Mouse (Mus musculus): Measurements from ENCODE around the gene Epn1. TPM values are rescaled to one million over a fixed set of nuclear protein-coding genes. Genes with fewer than 3 reads are reported as not detected.

Gene Epn1
- 197 to 224 TPM (median 210 TPM) in 4 replicates for total RNA-seq (2023)

GRCm38 (mm10) chr7:5080010-5080751, at the start of gene Epn1:
TSS of gene Epn1 (plus strand) at chr7:5080235.

DNA sequence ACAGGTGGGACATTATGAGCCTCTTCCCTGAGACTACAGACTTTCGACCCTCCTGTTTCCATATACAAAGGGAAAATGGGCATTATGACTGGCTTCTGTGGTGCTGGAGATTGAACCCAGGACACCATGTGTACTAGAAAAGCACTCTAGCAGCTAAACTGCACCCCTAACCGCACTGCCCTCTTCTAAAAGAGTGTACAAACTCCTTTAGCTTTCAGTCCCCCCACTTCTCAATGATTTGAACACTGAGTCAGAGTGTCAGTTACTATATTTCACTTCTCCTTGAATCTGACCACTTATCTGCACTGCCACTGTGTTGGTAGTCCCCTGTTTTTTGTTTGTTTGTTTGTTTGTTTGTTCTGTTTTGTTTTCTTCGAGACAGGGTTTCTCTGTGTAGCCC, 46.2 kb upstream of the Epn1 start, which contains the start of gene 4632433K11Rik:
Gene 4632433K11Rik (plus strand): TSS at position 301 of the 400 bp plus-strand sequence.

GRCm38 (mm10) chr7:5038109-5038732, 41.8 kb upstream of the Epn1 start, which contains the start of gene Zfp784:
TSS of gene Zfp784 (minus strand) at chr7:5038446.

GRCm38 (mm10) chr7:5051193-5052192, 28.5 kb upstream of the Epn1 start, which contains the start of gene Zfp580:
TSS of gene Zfp580 (plus strand) at chr7:5051538.

GRCm38 (mm10) chr7:5061774-5062359, 18.2 kb upstream of the Epn1 start, which contains the start of gene U2af2:
TSS of gene U2af2 (plus strand) at chr7:5062143.

GRCm38 (mm10) chr7:5116850-5117249, 36.8 kb downstream of the Epn1 start, which contains the start of gene Rfpl4:
TSS of gene Rfpl4 (minus strand) at chr7:5116950.

DNA sequence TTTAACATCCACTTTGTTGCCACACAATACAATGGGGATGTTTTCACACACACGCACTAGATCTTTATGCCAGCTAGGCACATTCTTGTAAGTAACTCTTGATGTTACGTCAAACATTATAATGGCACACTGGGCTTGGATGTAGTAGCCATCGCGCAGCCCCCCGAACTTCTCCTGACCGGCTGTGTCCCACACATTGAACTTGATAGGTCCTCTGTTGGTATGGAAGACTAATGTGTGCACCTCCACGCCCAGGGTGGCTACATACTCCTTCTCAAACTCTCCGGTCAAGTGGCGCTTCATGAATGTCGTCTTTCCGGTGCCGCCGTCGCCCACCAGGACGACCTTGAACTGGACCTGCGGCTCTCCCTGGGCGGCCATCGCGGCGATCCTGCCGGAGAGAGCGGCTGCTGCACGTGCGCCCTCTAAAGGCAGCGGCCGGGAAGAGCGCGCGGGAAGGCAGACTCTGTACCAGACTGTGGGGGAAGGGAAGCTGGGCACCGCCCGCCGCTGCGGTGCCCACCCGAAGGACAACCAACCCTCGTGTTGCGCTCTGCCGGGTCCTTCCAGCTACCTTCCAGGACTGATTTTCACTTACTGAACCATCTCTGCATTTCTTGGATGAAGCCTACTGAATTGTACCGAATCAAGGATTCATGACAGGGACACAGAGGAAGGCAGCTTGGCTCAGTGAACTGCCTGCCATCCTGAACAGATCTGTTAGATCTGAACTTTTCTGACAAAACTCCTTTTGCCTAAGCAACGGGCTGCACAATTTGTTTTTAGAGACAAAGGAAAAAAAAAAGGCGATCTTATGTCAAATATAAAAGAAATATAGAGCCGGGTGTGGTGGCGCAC, 45.7 kb downstream of the Epn1 start, which contains the start of gene Rasl2-9:
Gene Rasl2-9 (minus strand): TSS at position 402 of the 858 bp plus-strand sequence.

Other genes with a start within 250 kb of the Epn1 start
- gene Shisa7, start 235.5 kb upstream of the Epn1 start, total RNA-seq (2023): 0.49 to 2.8 TPM (median 1.1 TPM) in 4 replicates
- 4.3 to 9.7 TPM (median 6.8 TPM) in 4 replicates for gene Isoc2b, start 210.0 kb upstream of the Epn1 start, total RNA-seq (2023)
- gene Isoc2a, start 203.1 kb upstream of the Epn1 start, total RNA-seq (2023): 9.9 to 14.2 TPM (median 11.8 TPM) in 4 replicates
- gene Gm36210, start 173.7 kb upstream of the Epn1 start, total RNA-seq (2023): not detected in 4 replicates
- 36.3 to 42.6 TPM (median 37.9 TPM) in 4 replicates for gene Zfp628, start 165.0 kb upstream of the Epn1 start, total RNA-seq (2023)
- 9.0 to 12.9 TPM (median 10.2 TPM) in 4 replicates for gene Nat14, start 158.2 kb upstream of the Epn1 start, total RNA-seq (2023)
- 0.21 to 0.63 TPM (median 0.42 TPM) in 4 replicates for gene Ssc5d, start 154.4 kb upstream of the Epn1 start, total RNA-seq (2023)
- 0.51 to 1.9 TPM (median 0.61 TPM) in 3 of 4 replicates, not detected in the other for gene Sbk2, start 115.8 kb upstream of the Epn1 start, total RNA-seq (2023)
- not detected in 4 replicates for gene Sbk3, start 109.1 kb upstream of the Epn1 start, total RNA-seq (2023)
- 15.7 to 19.2 TPM (median 16.5 TPM) in 4 replicates for gene Zfp579, start 84.1 kb upstream of the Epn1 start, total RNA-seq (2023)
- gene Zfp524, start 65.8 kb upstream of the Epn1 start, total RNA-seq (2023): 7.0 to 8.3 TPM (median 7.6 TPM) in 4 replicates
- gene Fiz1, start 65.5 kb upstream of the Epn1 start, total RNA-seq (2023): 58.3 to 66.2 TPM (median 62.1 TPM) in 4 replicates
- not detected in 4 replicates for gene Gm44973, start 64.7 kb upstream of the Epn1 start, total RNA-seq (2023)
- 48.6 to 50.4 TPM (median 49.4 TPM) in 4 replicates for gene Zfp865, start 59.9 kb upstream of the Epn1 start, total RNA-seq (2023)
- gene Ccdc106, start 59.7 kb upstream of the Epn1 start, total RNA-seq (2023): not detected in 4 replicates
- gene 4632433K11Rik, start 46.1 kb upstream of the Epn1 start, total RNA-seq (2023): not detected in 4 replicates
- 7.6 to 8.5 TPM (median 8.3 TPM) in 4 replicates for gene Zfp784, start 41.8 kb upstream of the Epn1 start, total RNA-seq (2023)
- gene Zfp580, start 28.7 kb upstream of the Epn1 start, total RNA-seq (2023): 2.5 to 3.6 TPM (median 3.3 TPM) in 4 replicates
- gene U2af2, start 18.1 kb upstream of the Epn1 start, total RNA-seq (2023): 540 to 584 TPM (median 566 TPM) in 4 replicates
- gene Rfpl4, start 36.7 kb downstream of the Epn1 start, total RNA-seq (2023): not detected in 4 replicates
- gene Rasl2-9, start 45.7 kb downstream of the Epn1 start, total RNA-seq (2023): 0.56 to 1.6 TPM (median 1.2 TPM) in 3 of 4 replicates, not detected in the other
- not detected in 4 replicates for gene Vmn1r55, start 69.4 kb downstream of the Epn1 start, total RNA-seq (2023)
- gene Vmn1r56, start 116.5 kb downstream of the Epn1 start, total RNA-seq (2023): not detected in 4 replicates
- gene Vmn1r57, start 138.3 kb downstream of the Epn1 start, total RNA-seq (2023): not detected in 4 replicates